Mouse (Mus musculus) R1 (cell line): Measurements from ENCODE around the gene Zfp286.

ENCODE experiments used
- DNase-seq: peaks from one replicate; pipeline ENCODE4 v3.0.0-alpha.2; 2018; ENCODE audit warnings: low read depth, low spot score

Zfp286 gene

DNA sequence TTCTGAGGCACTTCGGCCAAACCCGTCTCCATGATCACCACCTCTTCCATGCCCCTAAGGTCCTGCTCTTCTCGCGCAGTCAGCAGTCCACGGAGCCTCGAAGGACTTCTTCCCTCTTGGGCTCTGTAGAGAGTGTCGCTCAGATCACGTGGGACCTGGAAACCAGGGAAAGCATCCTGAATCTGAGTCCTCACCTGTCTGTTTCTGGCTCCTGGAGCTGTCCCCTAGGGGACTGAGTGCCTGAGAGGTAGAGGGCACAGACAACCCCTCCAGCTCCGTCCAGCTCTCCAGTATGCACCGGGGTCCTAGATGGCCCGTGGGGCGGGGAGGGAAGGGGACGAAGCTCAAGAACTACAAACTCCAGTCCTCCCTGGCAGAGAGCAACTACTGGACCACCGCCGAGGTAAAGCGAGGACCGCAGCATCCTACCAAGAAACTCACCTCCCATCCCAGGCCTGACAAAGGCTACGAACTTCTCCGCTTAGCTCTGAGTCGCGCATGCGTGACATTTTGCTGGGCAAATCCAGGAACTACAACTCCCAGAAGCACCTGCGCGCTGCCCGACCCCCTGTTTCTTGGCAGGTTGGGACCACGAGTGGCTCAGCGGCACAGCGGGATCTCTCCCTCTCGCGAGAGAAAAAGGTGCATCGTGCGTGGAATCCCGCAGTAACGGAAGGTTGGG lies at the start of gene Zfp286:
Zfp286 (minus strand) TSS at position 528 of the 682 bp plus-strand sequence.
- peak; percentile 98 for DNase-seq

DNA sequence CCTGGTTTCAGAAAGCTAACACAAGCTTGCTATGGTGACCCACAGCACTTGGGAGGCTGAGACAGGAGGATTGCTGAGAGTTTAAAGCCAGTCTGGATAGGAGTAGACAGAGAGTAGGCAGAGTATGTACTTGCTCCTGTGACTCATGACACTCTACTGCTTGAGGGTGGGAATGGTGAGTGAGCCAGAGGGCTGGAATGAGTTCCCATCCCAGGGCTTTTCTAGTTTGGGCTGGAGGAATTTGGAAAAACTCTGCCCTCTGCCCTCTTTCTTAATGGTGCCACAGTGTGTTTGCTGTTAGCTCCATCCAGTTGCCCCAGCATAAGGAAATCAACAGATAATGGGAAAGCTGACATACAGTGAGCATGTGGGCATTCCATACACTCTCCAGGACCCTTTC lies 42.6 kb upstream of the Zfp286 start:
- no peak for DNase-seq

DNA sequence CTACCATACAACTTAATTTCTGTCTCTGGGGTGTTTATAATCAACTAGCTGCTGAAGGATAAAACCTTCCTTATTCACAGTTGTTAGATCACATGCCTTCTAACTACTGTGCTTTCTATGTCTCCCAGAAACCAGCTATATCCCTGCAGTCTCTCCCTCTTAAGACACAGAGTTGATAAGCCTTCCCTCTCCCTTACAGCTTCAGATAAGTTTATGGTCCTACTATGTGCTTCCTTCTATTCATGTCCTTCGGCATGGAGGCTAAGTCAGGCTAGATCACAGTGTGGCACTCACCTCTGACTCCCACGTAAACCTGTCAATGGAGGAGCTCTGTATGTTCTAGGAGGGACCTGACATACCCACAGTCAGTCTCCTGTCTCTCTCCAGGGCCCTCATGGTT lies 41.1 kb upstream of the Zfp286 start:
- DNase-seq: no peak

DNA sequence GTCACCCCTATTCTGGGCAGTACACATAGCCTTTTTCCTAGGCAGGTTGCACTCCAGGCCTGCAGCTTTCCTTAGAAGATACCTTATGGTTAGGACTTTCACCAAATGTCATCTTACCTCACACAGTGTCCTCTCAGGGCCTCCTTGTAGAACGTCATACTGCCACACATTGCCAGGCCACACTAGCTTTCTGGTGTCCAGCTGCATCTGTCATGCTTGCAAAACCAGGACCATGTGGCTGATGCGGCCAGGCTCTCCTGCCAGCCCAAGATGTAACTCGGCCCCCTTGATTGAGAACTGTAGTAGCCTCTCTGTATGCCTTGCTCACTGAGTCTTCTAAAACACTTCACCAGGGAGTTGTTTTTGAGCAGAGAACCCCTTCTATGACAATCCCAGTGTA lies 38.6 kb upstream of the Zfp286 start:
- no peak for DNase-seq

DNA sequence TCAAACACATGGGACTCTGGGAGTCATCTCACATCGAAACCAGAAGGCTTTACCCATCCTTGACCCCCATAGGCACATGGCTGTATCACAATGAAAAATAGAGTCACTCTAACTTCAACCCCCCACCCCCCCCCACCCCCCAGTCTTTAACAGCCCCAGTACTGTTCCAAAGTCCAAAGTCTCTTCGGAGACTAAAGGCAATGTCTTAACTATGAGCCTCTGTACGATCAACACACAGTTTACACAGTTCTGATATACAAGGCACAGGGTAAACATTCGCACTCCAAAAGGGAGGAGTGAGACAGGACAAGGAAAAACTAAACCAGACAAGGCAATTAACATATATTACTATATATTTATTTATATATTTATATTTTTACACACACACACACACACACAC lies 37.9 kb upstream of the Zfp286 start:
- DNase-seq: no peak

DNA sequence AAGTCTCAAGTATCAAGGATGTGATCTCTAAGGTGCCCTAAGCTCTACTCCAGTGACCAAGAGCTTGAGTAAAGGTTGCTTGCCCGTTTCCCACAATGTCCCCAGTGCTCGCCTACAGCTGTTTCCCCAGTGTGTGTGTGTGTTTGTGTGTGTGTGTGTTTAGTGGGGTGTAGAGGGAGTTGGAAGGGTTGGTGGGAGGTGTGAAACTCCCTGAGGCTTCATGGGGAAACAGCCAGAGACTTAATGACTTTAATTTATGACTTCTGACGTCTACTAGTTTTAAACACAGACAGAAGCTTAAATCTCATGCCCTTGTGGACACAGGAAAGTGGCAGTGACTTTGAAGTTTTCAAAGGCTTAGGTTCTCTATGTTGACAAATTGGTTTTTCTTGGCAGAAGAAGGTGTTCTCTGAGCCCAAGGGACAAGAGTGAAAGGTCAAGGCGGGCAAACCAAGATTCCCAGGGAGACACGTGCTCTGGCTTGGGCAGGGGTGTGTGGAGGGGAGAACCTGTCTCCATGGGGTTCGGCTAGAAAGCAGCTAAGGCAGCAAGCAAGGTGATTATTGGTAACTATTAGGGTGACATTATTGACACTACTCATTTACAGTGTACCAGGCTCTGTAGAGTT lies 37.0 kb upstream of the Zfp286 start:
- no peak for DNase-seq

DNA sequence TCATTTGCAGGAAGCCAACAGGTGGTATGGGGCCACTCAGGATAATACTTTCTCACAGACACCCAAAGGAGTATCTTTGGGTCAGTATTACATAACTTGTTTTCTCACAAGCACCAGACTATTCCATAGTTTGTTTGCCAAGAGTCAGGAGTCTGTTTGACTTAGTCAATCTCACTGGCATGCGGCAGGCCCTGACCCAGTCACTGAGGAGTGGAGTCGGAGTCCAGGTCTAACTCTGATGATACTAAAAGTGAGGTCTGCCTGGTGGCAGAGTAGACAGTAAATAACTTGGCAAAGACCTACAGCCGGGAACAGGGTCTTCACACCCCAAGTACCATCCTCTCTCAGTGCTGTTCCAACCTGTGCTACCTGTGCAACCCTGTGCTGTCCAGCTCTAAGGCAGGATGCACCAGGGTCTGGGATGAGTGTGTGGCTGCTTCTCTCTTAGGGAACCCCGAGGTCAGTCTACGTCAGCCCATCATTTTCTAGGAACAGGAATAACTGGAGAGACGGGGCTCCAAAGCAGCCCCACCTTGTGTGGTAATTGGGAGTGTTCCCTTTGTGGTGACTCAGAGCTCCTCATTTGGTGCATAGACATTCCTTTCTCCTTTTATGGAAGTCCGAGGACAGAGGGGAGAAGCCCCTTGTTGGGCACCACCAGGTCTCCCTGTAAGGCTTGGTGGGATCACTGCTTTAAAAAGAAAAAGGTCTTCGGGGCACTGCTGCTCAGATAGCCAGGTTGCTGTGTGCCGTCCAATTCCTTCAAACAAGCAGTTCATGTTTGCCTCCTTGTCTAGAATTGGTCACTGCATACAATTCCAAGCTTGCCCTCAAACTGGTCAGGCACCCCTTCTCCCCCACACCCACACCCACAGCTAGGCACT lies 36.2 kb upstream of the Zfp286 start:
- DNase-seq: peak; percentile 62

DNA sequence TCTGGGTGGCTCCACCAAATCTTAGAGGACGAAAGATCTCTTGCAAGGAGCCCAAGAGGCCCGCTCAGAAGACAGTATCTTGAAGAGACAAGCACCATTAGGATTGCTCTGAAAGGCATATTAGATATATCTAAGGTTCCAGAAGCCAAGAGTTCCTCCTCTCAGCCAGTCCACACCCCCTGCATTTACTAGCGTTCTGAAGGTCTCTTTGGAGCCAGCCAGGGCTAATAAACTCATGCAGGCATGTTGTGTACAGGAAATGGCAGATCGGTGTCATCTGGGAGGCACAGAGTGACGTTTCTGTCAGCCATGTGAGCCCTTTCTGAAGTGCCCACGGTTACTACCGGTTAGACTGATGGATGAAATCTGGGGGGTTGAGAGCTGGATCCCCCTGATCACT lies 34.9 kb upstream of the Zfp286 start:
- no peak for DNase-seq

DNA sequence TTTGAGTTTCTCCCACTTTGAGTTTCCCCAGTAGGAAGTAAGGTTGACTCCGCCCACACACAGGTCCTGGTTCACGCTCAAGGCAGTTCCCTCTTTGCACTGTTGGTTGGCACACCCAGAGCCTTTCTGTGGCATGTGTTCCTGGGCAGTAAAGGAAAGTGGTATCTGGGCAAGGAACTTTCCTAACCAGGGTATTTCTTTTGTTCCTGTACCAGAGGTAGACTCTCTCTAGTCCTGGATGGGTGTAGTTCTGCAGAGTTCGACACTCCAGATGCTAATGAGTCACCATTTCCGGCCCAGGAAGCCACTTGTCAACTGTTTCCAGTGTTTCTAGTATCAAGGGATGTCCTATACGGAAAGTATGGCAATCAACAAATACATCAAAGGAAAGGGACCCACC lies 32.6 kb upstream of the Zfp286 start:
- DNase-seq: peak; percentile 64

DNA sequence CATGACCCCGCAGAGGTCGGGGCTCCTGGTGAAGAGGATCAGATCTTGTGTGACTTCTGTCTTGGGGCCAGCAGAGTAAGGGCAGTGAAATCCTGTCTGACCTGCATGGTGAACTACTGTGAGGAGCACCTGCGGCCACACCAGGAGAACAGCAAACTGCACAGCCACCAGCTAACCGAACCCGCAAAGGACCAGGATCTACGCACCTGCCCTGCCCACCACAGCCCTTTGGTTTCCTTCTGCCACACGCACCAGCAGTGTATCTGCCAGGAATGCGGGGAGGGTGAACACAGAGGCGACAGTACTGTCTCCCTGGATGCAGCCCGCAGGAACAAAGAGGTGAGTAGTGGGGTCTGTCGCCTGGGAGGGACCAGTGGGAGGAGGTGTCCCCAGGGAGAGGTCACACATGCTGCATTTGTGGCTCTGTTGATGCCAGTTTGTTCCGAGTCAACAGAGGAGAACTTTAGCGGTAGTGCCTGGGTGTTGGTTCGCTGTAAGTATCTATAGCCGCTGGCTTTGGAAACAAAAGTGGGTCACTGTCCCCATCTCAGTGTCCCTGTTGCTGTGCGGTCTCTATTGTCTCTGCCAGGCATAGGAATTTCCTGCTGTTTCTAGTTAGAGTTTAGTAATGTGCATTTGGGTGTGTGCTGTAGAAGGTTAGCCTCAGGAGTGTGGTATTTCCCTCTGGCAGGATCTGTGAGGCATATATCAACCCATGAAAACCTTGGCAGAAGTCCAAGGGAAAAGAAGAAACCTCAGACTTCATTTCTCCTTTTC lies 31.6 kb upstream of the Zfp286 start:
- DNase-seq: peak; percentile 37

DNA sequence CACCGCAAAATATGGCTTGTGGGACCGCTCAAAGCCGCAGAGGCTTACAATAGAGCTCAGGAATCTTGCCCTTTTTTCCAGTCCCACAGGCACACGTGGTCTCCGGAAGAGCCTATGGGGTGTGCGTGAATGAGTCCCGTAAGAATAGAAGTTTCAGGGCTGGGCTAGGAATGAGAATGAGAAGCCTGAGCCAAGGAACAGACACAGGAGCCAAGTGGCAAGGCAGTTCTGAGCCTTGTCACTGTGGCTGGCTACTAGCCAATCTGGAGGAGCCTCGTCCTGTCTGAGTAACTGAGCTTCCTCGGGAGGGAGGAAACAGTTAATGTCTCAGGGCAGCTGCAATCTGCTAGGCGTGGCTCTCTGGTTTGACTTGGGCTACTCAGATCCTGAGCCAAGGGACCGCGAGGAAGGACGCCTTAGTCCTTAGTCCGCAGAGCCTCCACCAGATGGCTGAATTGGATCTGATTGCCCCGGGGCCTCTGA lies 30.8 kb upstream of the Zfp286 start, which contains the start of gene Trim16:
Trim16 (plus strand) TSS at position 173 of the 483 bp plus-strand sequence.
- peak; percentile 92 for DNase-seq

DNA sequence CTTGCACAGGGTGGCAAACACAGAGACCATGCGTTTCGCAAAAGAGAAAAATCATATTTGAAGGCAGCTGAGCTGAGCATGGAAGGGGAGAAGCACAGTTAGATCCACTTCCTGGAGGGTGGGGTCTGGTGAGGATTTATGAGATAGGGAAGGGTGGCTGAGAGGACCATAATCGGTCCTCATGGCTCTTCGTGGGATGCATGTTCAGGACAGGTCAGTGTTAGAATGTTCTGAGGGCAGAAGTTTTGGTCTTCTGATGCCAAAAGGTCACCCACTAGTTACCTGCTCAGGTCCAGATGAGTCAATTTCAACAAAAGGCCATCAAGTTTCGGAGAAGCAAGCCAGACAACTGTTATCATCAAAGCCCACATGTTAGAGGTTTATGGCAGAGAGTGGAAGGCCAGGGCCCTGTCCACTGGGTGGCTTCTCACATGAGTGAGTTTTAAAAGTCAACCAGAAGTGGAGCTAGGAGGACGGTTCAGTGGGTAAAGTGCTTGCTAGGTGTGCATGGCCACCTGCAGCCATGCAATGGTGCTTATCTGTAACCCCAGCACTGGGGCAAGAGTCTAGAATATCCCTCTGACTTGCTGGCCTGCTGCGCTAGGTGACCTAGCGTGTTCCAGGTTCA lies 29.9 kb upstream of the Zfp286 start:
- no peak for DNase-seq

DNA sequence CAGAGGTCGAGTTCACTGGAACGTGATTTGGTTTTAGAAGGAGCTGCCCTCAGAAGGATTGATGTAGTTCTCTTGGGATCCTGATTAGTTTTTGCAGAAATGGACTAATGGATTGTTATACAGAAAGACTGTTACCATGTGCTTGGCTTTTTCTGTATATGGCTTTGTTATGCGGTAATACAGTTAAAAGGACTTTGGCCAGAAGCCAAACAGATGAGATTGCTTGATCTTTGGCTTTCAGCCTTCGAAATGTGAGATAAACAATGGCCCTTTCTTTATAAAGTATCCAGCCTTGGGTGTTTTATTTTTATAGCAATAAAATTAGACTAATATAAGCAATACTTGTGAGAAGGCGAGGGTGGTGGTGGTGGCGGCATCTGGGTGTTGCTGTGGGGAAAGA lies 27.3 kb upstream of the Zfp286 start:
- no peak for DNase-seq

DNA sequence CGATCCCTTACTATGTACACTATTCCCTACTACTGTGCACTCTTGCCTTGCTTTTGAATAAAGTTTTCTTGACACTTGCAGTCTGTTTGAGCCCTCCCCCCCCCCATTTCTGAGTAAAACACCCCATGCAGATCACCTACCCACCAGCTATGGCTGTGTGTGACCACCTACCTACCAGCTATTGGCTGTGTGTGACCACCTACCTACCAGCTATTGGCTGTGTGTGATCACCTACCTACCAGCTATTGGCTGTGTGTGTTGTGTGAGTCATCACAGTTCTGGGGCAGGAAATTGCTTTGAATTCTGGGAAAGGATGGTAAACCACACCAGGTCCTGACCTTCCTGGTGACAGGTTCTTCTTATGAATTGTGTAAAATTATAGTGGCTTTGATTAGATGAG lies 26.2 kb upstream of the Zfp286 start:
- no peak for DNase-seq

DNA sequence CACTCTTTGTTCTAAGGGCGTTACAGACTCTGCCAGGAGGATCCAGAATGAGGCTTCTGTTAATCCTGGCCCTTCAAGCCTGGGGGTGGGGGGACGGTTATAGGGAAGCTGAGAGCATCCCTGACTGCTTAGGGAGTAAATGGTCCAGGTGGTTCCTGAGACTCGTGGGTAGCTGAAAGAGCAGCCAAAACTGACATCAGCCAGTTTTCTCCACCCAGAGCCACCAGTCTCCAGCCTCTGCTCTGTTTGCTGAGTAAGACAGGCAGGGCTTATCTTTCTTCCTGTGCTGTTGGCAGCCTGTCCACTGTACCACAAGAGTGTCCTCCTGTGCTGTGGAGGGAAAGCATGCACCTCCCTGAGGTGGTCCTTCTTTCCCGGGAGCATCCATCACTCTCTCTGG lies 25.4 kb upstream of the Zfp286 start:
- no peak for DNase-seq

DNA sequence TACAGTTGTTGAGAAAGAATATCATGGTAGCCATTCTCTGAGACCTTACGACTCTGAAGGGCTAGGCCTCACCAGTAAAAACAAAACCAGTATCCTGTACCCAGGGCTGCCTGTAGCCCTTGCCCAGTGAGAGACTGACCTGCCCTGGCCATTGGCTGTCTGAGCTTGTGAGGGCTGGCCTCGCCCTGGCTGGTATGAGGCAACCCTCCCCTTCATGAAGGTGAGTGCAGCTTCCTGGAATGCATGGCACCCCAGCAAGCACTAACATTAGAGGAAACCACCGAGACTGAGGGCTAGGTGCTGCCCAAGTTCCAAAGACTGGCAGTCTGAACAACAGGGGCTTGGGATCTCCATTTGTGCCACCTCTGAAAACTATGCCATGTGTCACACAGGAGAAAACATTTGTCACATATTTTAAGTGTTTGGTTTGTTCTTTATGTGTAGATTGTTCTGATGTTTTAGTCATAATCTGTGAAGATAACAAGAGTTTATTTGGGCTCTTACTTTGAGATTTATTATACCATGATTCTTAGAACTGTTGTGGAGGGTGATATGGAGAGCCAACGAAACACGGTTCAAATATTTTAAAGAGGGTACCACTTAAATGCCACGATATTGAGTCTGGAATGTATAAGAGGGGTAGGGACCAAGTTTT lies 24.8 kb upstream of the Zfp286 start:
- DNase-seq: no peak

DNA sequence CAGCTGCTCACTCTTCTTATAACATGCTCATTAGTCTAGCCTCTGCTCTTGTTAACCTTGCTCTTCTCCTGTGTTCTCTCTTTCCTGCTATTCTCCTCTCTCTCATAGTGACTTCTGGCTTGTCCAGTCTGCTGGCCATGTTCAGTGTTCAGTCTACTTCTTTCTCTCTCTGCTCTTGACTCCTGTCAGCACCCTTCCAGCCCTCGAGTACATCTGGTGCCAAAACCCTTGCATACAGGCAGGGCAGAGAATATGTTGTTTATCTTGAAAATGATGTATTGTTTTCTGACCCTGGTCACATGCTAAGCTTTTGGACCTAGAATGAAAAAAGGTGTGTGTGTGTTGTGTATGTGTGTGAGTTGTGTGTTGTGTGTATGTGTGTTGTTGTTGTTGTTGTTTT lies 24.2 kb upstream of the Zfp286 start:
- no peak for DNase-seq

DNA sequence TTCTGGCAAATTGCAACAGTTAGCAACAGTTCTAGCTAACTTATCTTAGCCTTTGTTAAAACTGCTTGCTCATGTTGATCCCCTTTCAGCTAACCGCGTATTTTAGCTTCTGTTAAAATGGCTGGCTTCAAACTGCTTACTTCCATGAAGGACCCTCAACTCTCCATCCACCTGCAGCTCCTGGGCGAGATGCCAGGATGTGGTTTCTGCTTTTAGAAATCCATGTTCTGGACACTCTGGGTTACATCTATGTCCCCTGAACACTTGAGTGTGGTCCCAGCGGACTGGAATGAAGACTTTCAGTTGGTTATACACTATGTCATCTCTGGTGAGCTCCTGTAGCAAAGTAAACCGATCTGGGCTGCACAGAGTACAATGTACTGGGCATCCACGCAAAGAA lies 23.0 kb upstream of the Zfp286 start:
- no peak for DNase-seq

DNA sequence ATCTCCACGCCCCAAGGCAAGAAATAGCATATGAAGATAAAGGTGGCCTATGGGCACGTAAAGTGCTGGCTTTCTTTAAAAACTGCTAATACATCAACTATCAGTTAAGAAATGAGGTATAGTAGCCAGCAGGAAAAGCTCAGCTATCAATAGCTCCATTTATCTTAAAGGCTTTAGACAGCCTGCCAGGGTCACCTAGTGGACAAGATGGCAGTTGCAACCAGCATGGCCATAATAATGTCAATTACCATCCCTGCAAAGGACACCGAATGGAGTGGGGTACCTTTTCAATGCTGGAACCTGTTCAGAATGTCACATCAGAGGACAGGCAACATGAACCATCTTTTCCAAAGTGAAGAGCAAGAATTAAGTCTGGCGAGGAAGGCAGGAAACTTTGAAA lies 19.9 kb upstream of the Zfp286 start:
- peak; percentile 27 for DNase-seq

DNA sequence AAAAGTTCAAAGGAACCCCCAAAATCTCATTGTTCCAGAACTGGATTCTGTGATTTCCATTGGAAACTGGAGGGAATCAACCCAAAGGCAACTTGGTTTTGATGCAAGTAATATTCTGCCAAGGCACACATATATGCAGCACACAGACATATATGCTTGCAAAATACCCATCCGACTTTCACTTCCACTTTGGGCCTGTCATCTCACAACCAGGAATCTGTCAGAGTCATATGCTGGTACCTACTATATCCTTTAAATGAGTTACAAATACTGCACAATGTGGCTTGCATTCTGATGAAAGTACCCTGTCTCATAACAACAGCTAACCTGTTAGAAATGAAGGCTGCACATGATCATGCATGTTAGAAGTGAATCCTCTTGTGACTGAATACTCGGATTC lies 18.7 kb upstream of the Zfp286 start:
- no peak for DNase-seq

DNA sequence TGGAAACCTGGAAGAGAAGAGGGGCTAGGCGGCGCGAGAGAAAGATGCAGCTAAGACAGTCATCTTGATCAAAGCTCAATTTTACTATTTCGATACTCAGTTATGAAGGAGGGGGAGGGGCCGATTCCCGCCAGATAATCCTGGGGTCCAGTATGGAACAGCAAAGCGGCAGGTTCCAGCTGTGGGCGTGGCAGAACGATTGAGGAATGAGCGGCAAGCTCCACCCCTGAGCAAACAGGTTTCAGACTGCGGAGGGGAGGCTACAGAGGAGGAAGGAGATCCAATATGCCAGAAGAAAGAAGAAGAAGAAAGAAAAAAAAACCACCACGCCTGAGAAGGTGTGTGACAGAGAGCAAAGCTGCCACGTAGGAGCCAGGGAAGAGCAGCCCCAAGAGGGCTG lies 14.9 kb upstream of the Zfp286 start:
- peak; percentile 77 for DNase-seq
